Mouse (Mus musculus): ENCODE results near the gene Gm19684. TPM values are rescaled to one million over a fixed set of nuclear protein-coding genes. Genes with fewer than 3 reads are reported as not detected.
"Not testable (repeated sequence)": the region's sequence is repeated elsewhere in the genome, so short reads cannot be mapped to it uniquely, and the experiment has no call there.

Gene Gm19684
- total RNA-seq, 2 experiments from 2014 or later = not detected

- peak overlapping the region; percentile 43 for H3K4me3 ChIP-seq
- H3K27ac ChIP-seq; DNase-seq (ENCODE audit: extremely low spot score in 1 of 2, low spot score in 2 of 2); intact Hi-C loops (cut with DNase I): not testable (repeated sequence)
- peak; percentile 52 for TF ChIP-seq CTCF (IDR thresholded peaks at IDR 0.05)
Observed at GRCm38 (mm10) chr17:36110641-36111509, 10.6 kb upstream of the Gm19684 start.

DNA sequence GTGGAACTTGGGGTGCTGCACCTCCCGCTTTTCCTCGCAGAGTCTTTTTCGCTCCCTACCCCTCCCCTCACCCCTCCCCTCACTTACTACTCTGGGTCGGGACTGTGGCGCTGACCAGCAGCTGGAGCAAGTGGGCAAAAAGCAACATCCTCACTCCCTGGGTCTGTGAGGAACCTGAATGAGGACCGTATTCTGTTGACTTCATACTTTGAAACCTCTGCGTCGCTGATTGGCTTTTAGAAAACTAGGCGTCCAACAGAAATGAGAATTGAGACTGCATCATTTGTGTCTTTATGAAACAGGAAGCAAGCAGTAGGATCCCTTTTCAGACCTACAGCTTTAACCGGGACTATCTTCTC lies 10.0 kb upstream of the Gm19684 start:
- peak overlapping the region; percentile 43 for H3K4me3 ChIP-seq
- H3K27ac ChIP-seq; DNase-seq (ENCODE audit: extremely low spot score in 1 of 2, low spot score in 2 of 2); intact Hi-C loops (cut with DNase I): not testable (repeated sequence)

DNA sequence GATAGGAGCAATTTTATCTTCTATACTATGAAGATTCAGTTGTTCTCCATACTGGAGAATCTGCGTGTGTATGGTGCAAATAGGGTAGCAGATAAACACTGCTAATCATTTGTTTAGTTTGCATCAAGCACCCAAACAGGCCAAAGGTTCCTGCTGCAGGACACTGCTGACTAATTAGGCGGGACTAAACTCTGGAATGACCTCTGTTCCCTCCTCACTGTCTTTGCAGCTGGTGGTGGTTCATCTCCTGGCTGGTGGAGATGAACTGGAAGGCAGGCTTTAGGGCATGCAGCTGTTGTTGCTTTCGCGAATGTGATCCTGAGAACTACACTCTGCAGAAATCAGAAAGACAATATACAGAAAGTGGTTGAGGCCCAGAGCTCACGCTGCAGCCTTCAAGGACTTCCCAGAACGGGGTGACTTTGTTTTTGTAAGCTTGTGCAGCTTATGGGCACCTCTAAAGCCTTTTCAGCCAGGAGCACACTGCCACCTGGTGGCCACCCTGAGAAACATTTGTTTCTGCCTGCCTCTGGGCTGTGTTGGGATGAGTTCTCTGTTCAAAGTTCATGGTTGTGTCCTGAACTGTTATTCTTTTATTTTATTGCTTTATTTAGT lies 7.4 kb upstream of the Gm19684 start:
- H3K4me3 ChIP-seq, H3K27ac ChIP-seq: not testable (repeated sequence)
- peak; percentile 70 for TF ChIP-seq CTCF (IDR thresholded peaks at IDR 0.05)
- peak in 1 of 2 experiments; percentile 34 for DNase-seq (ENCODE audit: extremely low spot score in 1 of 2, low spot score in 2 of 2)
- intact Hi-C loops (cut with DNase I) = loop anchor here (1.0 kb wide), 1 partner anchor 117 kb away; no protein-coding TSS in a partner anchor

- DNase-seq (ENCODE audit: extremely low spot score in 1 of 2, low spot score in 2 of 2); H3K27ac ChIP-seq; intact Hi-C loops (cut with DNase I); H3K4me3 ChIP-seq: not testable (repeated sequence)
Observed at GRCm38 (mm10) chr17:36116545-36116944, 4.9 kb upstream of the Gm19684 start.

DNA sequence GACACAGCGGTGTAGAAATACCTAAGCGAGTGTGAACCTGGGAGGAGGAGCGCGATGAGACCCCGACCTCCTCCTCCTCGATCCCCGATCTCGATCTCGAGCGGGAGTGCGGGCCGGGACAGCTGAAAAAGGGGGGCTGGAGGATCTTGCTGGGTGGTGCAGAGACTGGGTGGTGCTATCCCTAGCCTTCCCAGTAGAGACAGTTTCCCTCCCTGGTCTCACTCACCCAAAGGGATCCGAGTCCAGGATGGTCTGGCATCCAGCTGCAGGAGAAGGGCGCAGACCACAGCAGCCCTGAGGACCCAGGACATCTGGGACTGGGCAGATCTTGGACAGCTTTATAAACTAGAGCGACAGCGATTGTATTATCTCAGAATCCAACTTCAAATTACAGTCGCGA lies 639 bp upstream of the Gm19684 start:
- H3K4me3 ChIP-seq = peak overlapping the region; percentile 5
- intact Hi-C loops (cut with DNase I); DNase-seq (ENCODE audit: extremely low spot score in 1 of 2, low spot score in 2 of 2); H3K27ac ChIP-seq: not testable (repeated sequence)

DNA sequence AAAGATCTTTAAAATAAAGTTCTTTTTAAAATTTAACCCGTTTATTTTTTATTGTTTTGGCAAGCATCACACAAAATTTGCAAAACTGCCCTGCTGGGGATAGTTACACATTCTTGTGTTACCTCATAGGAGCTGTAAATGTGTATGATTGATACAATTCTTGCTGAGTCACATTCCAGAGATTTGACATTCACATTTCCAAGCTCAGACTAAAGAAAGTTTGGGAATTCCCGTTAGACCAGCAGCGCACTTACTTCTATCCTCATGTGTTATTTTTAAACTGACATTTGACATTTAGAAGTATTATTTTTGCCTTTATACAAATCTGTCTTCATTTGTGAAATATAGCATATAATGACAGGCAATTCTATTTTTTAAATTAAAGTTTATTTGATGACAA lies 2.6 kb downstream of the Gm19684 start:
- DNase-seq (ENCODE audit: extremely low spot score in 1 of 2, low spot score in 2 of 2) = not testable (repeated sequence)

DNA sequence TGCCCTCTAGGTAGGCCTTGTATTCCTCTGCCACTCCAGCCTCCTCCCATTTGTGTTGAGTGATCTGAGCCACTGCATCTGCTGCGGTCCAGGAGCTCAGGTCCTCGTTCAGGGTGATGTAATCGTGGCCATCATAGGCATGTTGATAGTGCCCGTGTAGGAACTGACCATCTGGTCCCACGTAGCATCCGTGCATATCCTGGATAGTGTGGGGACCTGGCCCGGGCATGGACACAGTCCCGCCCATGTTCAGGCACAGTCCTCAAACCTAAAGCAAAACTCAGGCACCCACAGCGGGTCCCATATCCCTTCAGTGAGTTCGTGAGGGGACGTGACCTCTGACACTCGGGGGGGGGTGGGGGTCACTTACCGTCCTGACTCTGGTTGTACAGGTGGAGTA lies 7.0 kb downstream of the Gm19684 start:
- DNase-seq (ENCODE audit: extremely low spot score in 1 of 2, low spot score in 2 of 2); H3K4me3 ChIP-seq; intact Hi-C loops (cut with DNase I); H3K27ac ChIP-seq: not testable (repeated sequence)

More for the DNA sequence above, 2.6 kb downstream of the Gm19684 start:
- intact Hi-C loops (cut with DNase I); H3K27ac ChIP-seq; H3K4me3 ChIP-seq: not testable (repeated sequence)

DNA sequence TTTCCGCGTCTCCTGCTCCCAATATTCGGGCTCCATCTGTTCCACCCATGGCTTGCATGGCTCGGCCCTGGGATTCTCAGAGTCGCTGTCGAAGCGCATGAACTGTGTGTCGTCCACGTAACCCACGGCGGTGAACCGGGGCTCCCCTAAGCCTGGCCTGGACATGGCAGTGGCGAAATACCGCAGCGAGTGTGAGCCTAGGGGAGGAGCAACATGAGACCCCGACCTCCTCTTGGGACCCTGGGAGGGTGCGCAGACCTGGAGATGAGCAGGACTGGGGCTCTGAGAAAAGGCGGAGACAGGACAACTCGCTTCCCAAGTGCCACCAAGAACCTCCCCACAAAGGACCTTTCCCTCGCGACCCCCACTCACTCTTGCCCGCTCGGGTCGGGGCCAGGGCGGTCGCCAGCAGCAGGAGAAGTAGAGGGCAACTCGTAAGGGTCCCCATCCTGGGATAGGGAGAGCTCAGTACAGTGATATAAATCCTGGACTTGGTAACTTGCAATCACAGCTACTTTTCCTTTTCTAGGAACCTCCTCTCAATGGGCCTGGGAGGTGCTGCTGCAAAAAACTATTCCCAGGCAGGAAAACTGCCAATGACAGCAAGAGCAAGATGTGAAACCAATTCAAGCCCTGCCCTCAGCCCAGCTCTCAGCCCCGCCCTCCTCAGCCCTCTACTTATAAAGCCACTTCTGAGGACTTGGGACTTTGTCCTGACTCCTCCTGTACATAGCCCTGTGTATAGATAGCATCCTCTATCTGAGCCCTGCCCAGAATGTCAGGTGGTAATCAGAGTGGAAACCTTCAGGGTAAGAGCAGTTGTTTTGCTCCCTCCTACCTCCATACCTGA lies 7.7 kb downstream of the Gm19684 start, which contains the start of gene Gm7030:
Gene Gm7030, minus strand, starts transcription at position 458 of the 850 bp plus-strand sequence.
- intact Hi-C loops (cut with DNase I); DNase-seq (ENCODE audit: extremely low spot score in 1 of 2, low spot score in 2 of 2); H3K27ac ChIP-seq; H3K4me3 ChIP-seq: not testable (repeated sequence)

GRCm38 (mm10) chr17:36131516-36132265 lies 10.2 kb downstream of the Gm19684 start:
- TF ChIP-seq CTCF (IDR thresholded peaks at IDR 0.05) = no peak; the same call in 1 of the 2 replicates
- Histone ChIP-seq H3K27ac (no peak overlapping the region), H3K4me3 (no peak overlapping the region)
- intact Hi-C loops (cut with DNase I) = loop anchor here (10.0 kb wide), 1 partner anchor 67 kb away; no protein-coding TSS in a partner anchor
- DNase-seq (ENCODE audit: extremely low spot score in 1 of 2, low spot score in 2 of 2) = no peak

GRCm38 (mm10) chr17:36135421-36136231 lies 14.1 kb downstream of the Gm19684 start:
- not testable (repeated sequence) for H3K27ac ChIP-seq; DNase-seq (ENCODE audit: extremely low spot score in 1 of 2, low spot score in 2 of 2); H3K4me3 ChIP-seq
- intact Hi-C loops (cut with DNase I) = loop anchor here (10.0 kb wide), 1 partner anchor 71 kb away; no protein-coding TSS in a partner anchor

DNA sequence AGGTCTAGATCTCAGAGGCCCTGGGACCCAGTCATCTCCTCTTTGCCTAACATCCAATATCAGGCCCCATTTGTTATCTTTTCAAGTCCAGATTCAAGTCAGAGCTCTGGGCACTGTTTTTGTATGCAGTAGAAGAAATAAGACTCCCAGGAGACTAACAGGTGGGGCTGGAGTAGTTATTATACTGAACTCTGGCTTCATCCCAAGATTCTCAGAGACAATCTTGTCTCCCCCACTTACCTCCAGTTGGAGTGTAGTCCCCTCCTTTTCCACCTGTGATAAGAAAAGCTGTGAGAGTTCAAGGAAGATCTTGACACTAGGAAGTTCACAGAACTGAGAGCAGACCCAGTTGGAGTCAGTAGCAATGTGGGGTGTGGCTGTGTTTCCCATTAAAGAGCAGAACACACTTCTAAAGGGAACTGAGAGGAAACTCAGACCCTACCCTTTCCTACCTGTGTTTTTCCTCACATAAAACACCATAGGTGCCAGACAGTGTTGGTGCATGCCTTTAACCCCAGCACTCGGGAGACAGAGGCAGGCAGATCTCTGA lies 14.9 kb downstream of the Gm19684 start:
- not testable (repeated sequence) for H3K27ac ChIP-seq, H3K4me3 ChIP-seq
- intact Hi-C loops (cut with DNase I) = loop anchor here (10.0 kb wide), 1 partner anchor 72 kb away; no protein-coding TSS in a partner anchor

More for the DNA sequence above, 14.9 kb downstream of the Gm19684 start:
- DNase-seq (ENCODE audit: extremely low spot score in 1 of 2, low spot score in 2 of 2) = not testable (repeated sequence)
